Comparison of ENCODE assay signal across 20 mouse cellular contexts in genomic region chr4:126889879-126890278, GRCm38 (mm10).
A peak's percentile ranks its signal among the peaks of the same experiment; 100 is the strongest.
DNase-seq lines count a peak whose midpoint lies in the region; ATAC-seq and TF ChIP-seq lines count a peak whose summit lies in the region.
"Had no signal": no experiment of that assay in that cellular context is flagged by ENCODE, and none has a peak within 500 bp of the region (broad histone marks: within the 10 kb centered on the region; RNA-seq: fewer than 3 reads in every experiment).

No protein-coding gene starts in this region.

- no peak overlapping the region for H3K4me3 ChIP-seq in liver, postnatal 0 days (ENCODE audit: low read depth, low read length)
- H3K4me3 ChIP-seq in hindbrain, embryonic 11.5 days (ENCODE audit: low read depth, low read length): no peak overlapping the region
- H3K4me3 ChIP-seq in kidney, embryonic 15.5 days (replicated peaks): no peak overlapping the region
- H3K4me3 ChIP-seq: embryonic facial prominence, embryonic 12.5 days; forebrain, embryonic 15.5 days; heart, embryonic 12.5 days; hindbrain, embryonic 12.5 days had no signal

- peaks cover 41% of the 10 kb centered on the region for H3K36me3 ChIP-seq in liver, postnatal 0 days (replicated peaks; ENCODE audit: insufficient read depth, low read length)
- peaks cover 2% of the 10 kb centered on the region; the same call in 1 of the 2 replicates for H3K36me3 ChIP-seq in hindbrain, embryonic 11.5 days (ENCODE audit: control insufficient read depth, insufficient read depth, low read length)
- H3K36me3 ChIP-seq in kidney, embryonic 15.5 days: peaks cover 69% of the 10 kb centered on the region

- no peak for TF ChIP-seq CTCF in liver, postnatal 0 days (IDR thresholded peaks at IDR 0.05; ENCODE audit: low read depth)

- no peak overlapping the region for H3K27ac ChIP-seq in liver, postnatal 0 days (ENCODE audit: low read depth)
- H3K27ac ChIP-seq in hindbrain, embryonic 11.5 days (ENCODE audit: low read depth, low read length): no peak overlapping the region
- H3K27ac ChIP-seq in kidney, embryonic 15.5 days: no peak overlapping the region
- H3K27ac ChIP-seq: embryonic facial prominence, embryonic 12.5 days; forebrain, embryonic 15.5 days; hindbrain, embryonic 12.5 days had no signal

- H3K27me3 ChIP-seq in liver, postnatal 0 days (ENCODE audit: insufficient read depth, low read length): no peaks in the 10 kb centered on the region
- no peaks in the 10 kb centered on the region for H3K27me3 ChIP-seq in hindbrain, embryonic 11.5 days (ENCODE audit: control insufficient read depth, insufficient read depth, low read length)
- no peaks in the 10 kb centered on the region for H3K27me3 ChIP-seq in kidney, embryonic 15.5 days
- H3K27me3 ChIP-seq: embryonic facial prominence, embryonic 12.5 days; forebrain, embryonic 15.5 days; heart, embryonic 12.5 days; hindbrain, embryonic 12.5 days had no signal

- no peak for DNase-seq in liver, postnatal 0 days
- DNase-seq in liver (no peak), MEL-GATA-1-ER (ENCODE audit: extremely low read depth, low read depth) (peak; percentile 88)
- DNase-seq in hindbrain, embryonic 11.5 days (ENCODE audit: low spot score): no peak
- no peak for DNase-seq in B cell, adult 2 months
- DNase-seq: adrenal gland, adult 2 months; adrenal gland, postnatal 25 days; cerebellum, adult 11 months; cerebellum, adult 8-10 months; cerebellum, postnatal 14 days; gastrocnemius, postnatal 10 days had no signal

- WGBS in liver, postnatal 0 days (ENCODE audit: insufficient replicate concordance): 73% methylated on average over 8 of the region's 8 CpGs
- WGBS in hindbrain, embryonic 11.5 days: 96% methylated on average over 8 of the region's 8 CpGs
- 94% methylated on average over 8 of the region's 8 CpGs for WGBS in kidney, embryonic 15.5 days

- H3K4me1 ChIP-seq in liver, postnatal 0 days (ENCODE audit: insufficient read depth): no peaks in the 10 kb centered on the region
- no peaks in the 10 kb centered on the region for H3K4me1 ChIP-seq in hindbrain, embryonic 11.5 days (replicated peaks; ENCODE audit: control insufficient read depth, insufficient read depth, low read length)
- no peaks in the 10 kb centered on the region for H3K4me1 ChIP-seq in kidney, embryonic 15.5 days
- H3K4me1 ChIP-seq: embryonic facial prominence, embryonic 12.5 days; forebrain, embryonic 15.5 days; heart, embryonic 12.5 days; hindbrain, embryonic 12.5 days had no signal

- no peak overlapping the region for H3K4me2 ChIP-seq in liver, postnatal 0 days (ENCODE audit: low read depth, low read length)
- H3K4me2 ChIP-seq in hindbrain, embryonic 11.5 days (replicated peaks; ENCODE audit: low read depth, low read length): no peak overlapping the region
- H3K4me2 ChIP-seq in kidney, embryonic 15.5 days: no peak overlapping the region
- H3K4me2 ChIP-seq: embryonic facial prominence, embryonic 12.5 days; forebrain, embryonic 15.5 days; heart, embryonic 12.5 days; hindbrain, embryonic 12.5 days had no signal

- TF ChIP-seq EP300 in liver, postnatal 0 days (IDR thresholded peaks at IDR 0.05; ENCODE audit: low read depth): no peak

- peak; percentile 29; the same call in 1 of the 2 replicates for ATAC-seq in liver, postnatal 0 days
- peak; percentile 53 to 56 for ATAC-seq in hematopoietic stem cell, adult 5-6 weeks (replicated peaks in 1 of 2; ENCODE audit: insufficient read depth in 1 of 2, low FRiP score in 2 of 2, low TSS enrichment in 1 of 2, low read depth in 1 of 2, poor library complexity in 2 of 2, severe bottlenecking in 2 of 2)
- 0 out of 2 replicates have a peak, but pooled peaks have one; percentile 10 for ATAC-seq in megakaryocyte-erythroid progenitor cell, adult 5-6 weeks (replicated peaks; ENCODE audit: low FRiP score, low TSS enrichment, poor library complexity, severe bottlenecking)
- ATAC-seq in hindbrain, embryonic 11.5 days (ENCODE audit: low FRiP score): no peak
- ATAC-seq in kidney, embryonic 15.5 days (replicated peaks; ENCODE audit: low FRiP score): no peak
- ATAC-seq: forebrain, embryonic 15.5 days; hindbrain, embryonic 16.5 days; inflammation-experienced regulatory T-cells, adult 6 months had no signal

- no peak overlapping the region for H3K9ac ChIP-seq in liver, postnatal 0 days (replicated peaks)
- no peak overlapping the region for H3K9ac ChIP-seq in hindbrain, embryonic 11.5 days (ENCODE audit: low read depth, low read length)
- no peak overlapping the region for H3K9ac ChIP-seq in kidney, embryonic 15.5 days
- H3K9ac ChIP-seq: embryonic facial prominence, embryonic 12.5 days; forebrain, embryonic 15.5 days; heart, embryonic 12.5 days; hindbrain, embryonic 12.5 days had no signal

- H3K9me3 ChIP-seq in liver, postnatal 0 days (ENCODE audit: low read length): no peaks in the 10 kb centered on the region
- H3K9me3 ChIP-seq in hindbrain, embryonic 11.5 days (ENCODE audit: control insufficient read depth, low read length): no peaks in the 10 kb centered on the region
- no peaks in the 10 kb centered on the region for H3K9me3 ChIP-seq in kidney, embryonic 15.5 days (replicated peaks)
- H3K9me3 ChIP-seq: embryonic facial prominence, embryonic 12.5 days; forebrain, embryonic 15.5 days; heart, embryonic 12.5 days; hindbrain, embryonic 12.5 days had no signal

Comparison
In these comparisons a context has a peak if more than half of its experiments do, and no peak if none do; other contexts are left out.
1. ATAC-seq: peak in liver, postnatal 0 days (single experiment), hematopoietic stem cell, adult 5-6 weeks (2 of 2) and megakaryocyte-erythroid progenitor cell, adult 5-6 weeks (single experiment); none in hindbrain, embryonic 11.5 days (single experiment) and kidney, embryonic 15.5 days (single experiment).